Mouse (Mus musculus) brown adipose tissue, adult 24 weeks (tissue): ENCODE results near the gene Tfcp2l1. TPM values are rescaled to one million over a fixed set of nuclear protein-coding genes. Genes with fewer than 3 reads are reported as not detected.

ENCODE experiments used
- H3K27ac ChIP-seq: fragments of 200-500 bp; replicated peaks from 2 replicates; pipeline ENCODE4 v1.5.1; 2012; ENCODE audit warnings: low read depth, mild to moderate bottlenecking, low read length
- H3K4me1 ChIP-seq: fragments of 200-500 bp; 2 replicates; pipeline ENCODE4 v1.6.1; 2012; ENCODE audit warnings: low read length, mixed read lengths; ENCODE audit not compliant: control insufficient read depth, insufficient read depth, insufficient read length
- H3K4me3 ChIP-seq: fragments of 200-500 bp; 2 replicates; pipeline ENCODE4 v1.5.1; 2012; ENCODE audit warnings: low read depth, mild to moderate bottlenecking, low read length, moderate library complexity; ENCODE audit not compliant: insufficient read depth
- polyA plus RNA-seq: library from polyadenylated mRNA; stranded (reverse); fragments of >200 nt; gene quantifications from 2 replicates; pipeline ENCODE4 v1.2.4, GENCODE M21; 2012; ENCODE audit not compliant: missing spikeins, insufficient read depth, insufficient read length

Tfcp2l1 gene
- polyA plus RNA-seq, 1 experiment = 0.20 TPM

- H3K4me3 ChIP-seq = no peak overlapping the region
- H3K27ac ChIP-seq = no peak overlapping the region
- H3K4me1 ChIP-seq = no peaks in the 10 kb centered on the region
Observed at GRCm38 (mm10) chr1:118642296-118642999, 14.7 kb downstream of the Tfcp2l1 start.

- no peak overlapping the region for H3K27ac ChIP-seq
- H3K4me3 ChIP-seq = no peak overlapping the region
- no peaks in the 10 kb centered on the region for H3K4me1 ChIP-seq
Observed at GRCm38 (mm10) chr1:118643138-118643979, 15.6 kb downstream of the Tfcp2l1 start.

GRCm38 (mm10) chr1:118645701-118646100 lies 18.0 kb downstream of the Tfcp2l1 start:
- Histone ChIP-seq H3K27ac (no peak overlapping the region), H3K4me3 (no peak overlapping the region)

GRCm38 (mm10) chr1:118648015-118648414 lies 20.3 kb downstream of the Tfcp2l1 start:
- Histone ChIP-seq H3K4me1 (no peaks in the 10 kb centered on the region), H3K4me3 (no peak overlapping the region), H3K27ac (no peak overlapping the region)

More at GRCm38 (mm10) chr1:118645701-118646100, 18.0 kb downstream of the Tfcp2l1 start:
- no peaks in the 10 kb centered on the region for H3K4me1 ChIP-seq

DNA sequence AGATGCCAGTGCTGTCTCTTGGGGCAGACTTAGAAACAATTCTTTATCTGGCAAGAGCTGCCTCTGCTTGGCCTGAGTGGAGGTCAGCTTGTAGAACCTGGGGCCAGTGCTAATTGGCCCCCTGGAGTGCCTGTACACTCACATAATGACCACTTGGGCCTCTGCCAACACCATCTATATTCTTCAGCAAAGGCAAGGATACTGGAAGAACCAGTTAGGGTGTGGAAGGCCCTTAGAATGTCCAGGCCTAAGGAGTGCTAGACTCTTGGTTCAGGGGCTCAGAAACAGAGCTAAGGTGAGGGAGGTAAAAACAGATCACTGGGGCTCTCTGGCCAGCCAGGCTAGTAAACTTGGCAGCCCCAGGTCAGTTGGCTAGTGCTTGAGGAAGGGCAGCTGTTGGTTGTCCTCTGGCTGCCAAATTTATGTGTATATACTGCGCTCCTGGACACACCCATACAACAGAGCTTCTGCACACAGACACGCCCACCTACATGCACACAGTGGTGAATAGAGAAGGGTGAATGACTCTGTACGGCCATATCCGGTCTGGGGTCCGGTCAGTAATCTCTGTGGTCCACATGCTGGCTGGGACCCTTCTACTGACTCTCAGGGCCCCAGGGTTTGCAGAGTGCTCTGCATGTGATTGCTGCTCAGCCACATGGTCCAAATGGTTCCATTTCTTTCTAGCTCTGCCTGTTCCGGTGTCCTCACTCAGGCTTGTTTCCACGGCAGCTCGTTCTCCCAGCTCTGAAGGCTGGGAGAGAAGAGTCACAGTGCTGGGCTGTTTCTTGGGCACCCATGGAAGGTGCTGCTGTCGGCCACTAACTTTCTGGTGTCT lies 22.4 kb downstream of the Tfcp2l1 start:
- H3K27ac ChIP-seq = no peak overlapping the region
- no peak overlapping the region for H3K4me3 ChIP-seq
- no peaks in the 10 kb centered on the region for H3K4me1 ChIP-seq

DNA sequence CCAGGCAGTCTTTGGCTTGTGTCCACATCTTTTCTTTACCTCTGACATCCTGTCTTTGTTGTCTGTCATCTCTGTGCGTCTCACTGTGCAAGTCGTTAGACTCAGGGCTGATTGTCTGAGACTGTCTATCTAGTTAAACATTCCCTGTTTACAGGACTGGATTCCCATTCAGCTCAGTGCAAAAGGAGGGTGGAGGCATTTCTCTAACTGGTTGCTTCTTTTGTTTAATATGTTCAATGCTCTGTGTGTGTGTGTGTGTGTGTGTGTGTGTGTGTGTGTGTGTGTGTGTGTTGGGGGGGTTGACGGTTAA lies 23.0 kb downstream of the Tfcp2l1 start:
- Histone ChIP-seq H3K27ac (no peak overlapping the region), H3K4me1 (no peaks in the 10 kb centered on the region), H3K4me3 (no peak overlapping the region)

GRCm38 (mm10) chr1:118658716-118659115 lies 31.0 kb downstream of the Tfcp2l1 start:
- H3K4me3 ChIP-seq = no peak overlapping the region
- no peaks in the 10 kb centered on the region for H3K4me1 ChIP-seq
- no peak overlapping the region for H3K27ac ChIP-seq

- Histone ChIP-seq H3K4me1 (no peaks in the 10 kb centered on the region), H3K4me3 (no peak overlapping the region), H3K27ac (no peak overlapping the region)
Observed at GRCm38 (mm10) chr1:118660880-118661465, 33.2 kb downstream of the Tfcp2l1 start.

- Histone ChIP-seq H3K4me1 (no peaks in the 10 kb centered on the region), H3K27ac (no peak overlapping the region), H3K4me3 (no peak overlapping the region)
Observed at GRCm38 (mm10) chr1:118663062-118663461, 35.3 kb downstream of the Tfcp2l1 start.

DNA sequence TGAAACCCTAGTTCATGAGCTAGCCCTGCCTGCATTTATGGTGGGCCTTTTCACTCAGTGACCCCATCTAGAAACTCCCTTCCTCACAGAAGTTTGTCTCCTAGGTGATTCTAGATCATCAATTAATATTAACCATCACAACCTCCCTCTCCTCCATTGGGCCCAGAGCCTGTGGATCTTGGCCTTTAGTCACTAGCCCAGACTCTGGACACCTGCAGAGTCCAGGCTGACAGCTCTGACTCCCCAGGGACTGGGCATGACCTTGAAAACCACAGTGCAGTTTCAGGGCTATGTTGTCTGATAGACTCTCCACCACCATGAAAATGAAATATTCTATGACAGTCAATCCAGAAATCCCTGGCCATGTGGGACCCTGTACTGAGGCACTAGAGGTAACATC lies 39.8 kb downstream of the Tfcp2l1 start:
- Histone ChIP-seq H3K27ac (no peak overlapping the region), H3K4me1 (no peaks in the 10 kb centered on the region), H3K4me3 (no peak overlapping the region)

GRCm38 (mm10) chr1:118672196-118672595 lies 44.5 kb downstream of the Tfcp2l1 start:
- Histone ChIP-seq H3K4me1 (no peaks in the 10 kb centered on the region), H3K4me3 (no peak overlapping the region), H3K27ac (no peak overlapping the region)

- no peak overlapping the region for H3K27ac ChIP-seq
- H3K4me1 ChIP-seq = no peaks in the 10 kb centered on the region
- no peak overlapping the region for H3K4me3 ChIP-seq
Observed at GRCm38 (mm10) chr1:118674176-118674575, 46.4 kb downstream of the Tfcp2l1 start.

- H3K4me1 ChIP-seq = no peaks in the 10 kb centered on the region
Observed at GRCm38 (mm10) chr1:118681980-118682379, 54.2 kb downstream of the Tfcp2l1 start.

GRCm38 (mm10) chr1:118683686-118684085 lies 55.9 kb downstream of the Tfcp2l1 start:
- H3K4me3 ChIP-seq = no peak overlapping the region
- H3K27ac ChIP-seq = no peak overlapping the region
- no peaks in the 10 kb centered on the region for H3K4me1 ChIP-seq

More at GRCm38 (mm10) chr1:118681980-118682379, 54.2 kb downstream of the Tfcp2l1 start:
- Histone ChIP-seq H3K27ac (no peak overlapping the region), H3K4me3 (no peak overlapping the region)

DNA sequence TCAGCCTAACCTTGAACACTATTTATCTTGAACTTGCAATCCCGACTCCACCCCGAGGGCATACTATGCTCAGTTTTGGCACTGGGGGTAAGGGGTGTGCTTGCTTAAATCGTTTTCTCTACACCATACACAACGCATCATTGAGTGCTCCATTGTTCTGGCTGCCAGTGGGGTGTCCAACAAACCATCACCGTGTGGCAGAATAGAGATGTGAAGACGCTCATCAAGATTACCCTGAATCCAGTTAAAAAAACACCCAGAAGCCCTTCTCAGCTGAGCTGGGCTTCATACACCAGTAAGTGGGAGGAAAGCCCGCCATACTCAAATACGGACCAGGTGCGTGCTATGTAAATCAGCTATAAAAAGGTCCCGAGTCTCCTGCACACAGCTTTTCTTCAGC lies 60.0 kb downstream of the Tfcp2l1 start:
- H3K27ac ChIP-seq = no peak overlapping the region
- no peak overlapping the region for H3K4me3 ChIP-seq

More for the DNA sequence above, 60.0 kb downstream of the Tfcp2l1 start:
- no peaks in the 10 kb centered on the region for H3K4me1 ChIP-seq
